Mouse (Mus musculus) A20 (cell line): ENCODE measurements around the gene Olfr459.

Experiments
- DNase-seq: peaks from one replicate; pipeline ENCODE4 v3.0.0-alpha.2; 2011; ENCODE audit warnings: low read depth, low spot score

Olfr459 gene

DNA sequence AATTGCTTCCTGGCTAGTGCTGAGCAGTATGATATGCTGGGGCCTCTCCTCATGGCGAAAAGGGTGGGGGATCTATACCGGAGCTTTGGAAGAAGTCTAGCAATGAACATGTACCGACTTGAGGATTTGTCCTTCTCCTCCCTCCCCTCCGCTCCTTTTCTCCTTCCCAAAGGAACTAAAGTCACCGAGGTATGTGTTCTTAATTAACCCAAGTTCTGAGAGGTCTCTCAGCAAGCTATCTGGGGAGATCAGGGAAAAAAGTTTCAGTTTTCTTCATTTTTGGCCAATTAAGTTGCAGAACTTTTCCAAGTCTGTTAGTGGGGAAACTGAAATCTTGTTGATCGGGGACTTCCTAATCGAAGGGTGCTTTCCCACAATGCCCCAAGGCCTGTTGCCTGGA, at the start of gene Olfr459:
TSS of gene Olfr459 (minus strand) at position 101 of the 400 bp plus-strand sequence.
- DNase-seq: no peak

DNA sequence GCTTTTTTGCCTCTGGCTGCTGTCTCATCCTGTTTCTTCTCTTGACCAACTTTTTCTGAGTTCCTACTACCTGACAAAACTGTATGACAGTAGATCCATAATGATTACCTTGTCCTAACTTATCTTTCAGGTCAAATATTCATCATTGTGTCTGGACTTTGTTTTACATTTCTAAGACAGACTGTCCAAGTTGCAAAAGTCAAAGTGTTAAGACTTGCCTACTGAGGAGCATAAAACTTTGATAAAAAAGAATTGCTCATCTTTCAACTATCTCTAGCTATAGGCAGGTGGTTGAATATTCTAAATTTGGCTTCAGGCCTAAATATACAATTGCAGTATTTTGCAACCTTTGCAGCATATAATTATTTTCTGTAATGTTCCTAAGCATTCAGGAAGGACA, 49.1 kb upstream of the Olfr459 start:
- no peak for DNase-seq

DNA sequence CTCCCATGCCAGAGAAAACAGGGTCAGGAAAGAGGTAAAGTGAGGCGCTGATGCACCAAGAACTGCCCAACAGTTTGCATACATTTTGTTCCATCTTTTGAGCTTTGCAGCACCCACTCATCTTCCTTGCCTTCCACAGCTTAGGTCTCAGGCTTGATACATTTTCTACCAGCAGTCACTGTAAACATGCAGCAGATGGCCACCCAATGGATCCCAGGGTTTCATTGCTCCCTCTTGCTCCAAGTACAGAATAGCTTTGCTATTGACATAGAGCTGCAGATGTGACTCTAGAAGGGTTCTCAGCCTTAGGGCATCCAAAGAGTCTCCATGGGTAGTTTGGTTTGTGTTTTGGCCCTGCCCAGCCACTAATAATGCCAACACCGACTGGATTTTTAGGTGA, 11.7 kb upstream of the Olfr459 start:
- DNase-seq: no peak

- DNase-seq: no peak
Measured at GRCm38 (mm10) chr6:41775721-41776120, 744 bp upstream of the Olfr459 start.

DNA sequence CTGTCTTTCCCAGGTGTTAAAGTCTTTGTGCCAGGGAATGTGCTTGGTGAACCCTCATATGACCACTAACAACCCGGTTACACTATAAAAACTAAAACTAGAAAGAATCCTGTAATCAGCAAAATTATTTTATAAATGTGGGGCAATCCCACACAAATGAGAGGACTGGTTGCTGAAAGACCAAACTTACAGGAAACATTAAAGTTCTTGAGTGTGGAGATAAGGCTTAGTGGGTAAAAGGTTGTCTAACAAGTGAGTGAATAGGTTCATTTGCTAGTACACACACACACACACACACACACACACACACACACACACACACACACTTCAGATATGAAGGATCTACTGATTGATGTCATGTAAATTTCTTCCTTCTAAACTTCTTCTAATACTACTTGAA, 5.1 kb downstream of the Olfr459 start:
- DNase-seq: no peak

GRCm38 (mm10) chr6:41764306-41764705, 10.7 kb downstream of the Olfr459 start:
- DNase-seq: no peak

- DNase-seq: no peak
Measured at GRCm38 (mm10) chr6:41762370-41762757, 12.6 kb downstream of the Olfr459 start.

DNA sequence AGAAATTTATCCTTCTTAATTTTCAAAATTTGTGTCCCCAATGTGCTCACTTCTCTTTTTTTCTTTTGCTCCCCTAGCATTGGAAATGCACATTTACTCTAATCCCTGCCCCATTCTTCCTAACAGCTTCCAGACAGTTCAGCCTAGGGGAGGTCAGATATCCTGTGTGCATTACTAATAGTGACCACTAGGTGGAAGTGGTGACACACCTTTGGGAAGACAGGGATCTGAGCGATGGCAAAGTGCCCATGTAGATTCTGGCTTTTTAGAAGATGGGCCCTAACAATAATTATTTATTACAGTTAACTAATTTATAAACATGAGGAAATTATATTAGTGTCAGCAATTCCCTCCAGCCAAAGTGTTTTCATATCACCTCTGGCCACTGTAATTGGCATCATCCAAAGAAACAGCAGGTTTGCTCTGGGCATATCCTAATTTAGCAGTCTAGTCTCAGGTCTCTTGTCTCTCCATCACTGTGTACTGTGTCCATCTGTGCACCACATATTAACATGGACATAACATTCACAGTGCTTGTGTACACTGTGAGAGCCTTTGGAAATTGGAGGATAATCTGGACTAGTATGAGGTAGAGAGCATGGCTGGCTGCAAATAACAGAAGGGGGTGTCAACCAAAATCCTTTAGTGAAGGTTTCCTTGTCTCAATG, 13.1 kb downstream of the Olfr459 start:
- DNase-seq: peak; percentile 9

GRCm38 (mm10) chr6:41759618-41760017, 15.4 kb downstream of the Olfr459 start:
- no peak for DNase-seq

GRCm38 (mm10) chr6:41758421-41758820, 16.6 kb downstream of the Olfr459 start:
- no peak for DNase-seq

DNA sequence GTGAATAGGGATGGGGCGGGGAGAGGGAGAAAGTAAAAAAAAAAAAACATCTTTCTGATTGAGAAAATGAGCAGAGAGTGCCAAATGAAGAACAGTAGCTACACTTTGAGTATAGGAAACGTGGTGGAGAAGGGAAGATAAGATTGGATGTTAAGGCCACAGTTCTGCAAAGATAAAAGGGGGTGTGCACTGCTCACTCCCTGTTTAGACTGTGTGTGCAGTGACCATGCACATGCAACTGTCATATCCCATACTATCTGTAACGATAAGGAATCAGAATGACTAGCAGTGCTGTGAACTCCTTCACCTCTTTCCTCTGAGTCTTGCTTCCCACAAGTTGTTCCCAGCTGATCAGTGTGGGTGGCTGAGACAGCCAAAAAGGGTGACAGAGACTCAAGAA, 17.8 kb downstream of the Olfr459 start:
- DNase-seq: no peak

DNA sequence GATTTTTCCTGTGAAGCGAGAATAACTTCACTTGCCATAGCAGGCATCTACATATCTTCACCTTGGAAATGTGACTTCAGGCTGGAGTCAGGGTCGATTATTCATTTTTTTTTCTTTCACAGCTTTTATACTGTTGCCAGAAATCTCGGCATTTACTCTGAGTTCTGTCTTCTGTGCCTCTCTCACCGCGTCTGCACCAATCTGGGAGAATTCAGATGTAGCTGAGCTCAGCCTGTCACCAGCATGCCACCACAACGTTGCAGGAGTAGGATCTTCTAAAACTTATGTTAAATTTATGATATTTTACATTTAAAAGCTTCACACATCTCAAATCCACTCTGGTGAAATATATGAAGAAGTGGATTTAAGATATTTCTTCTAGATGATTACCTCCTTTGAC, 20.4 kb downstream of the Olfr459 start:
- no peak for DNase-seq

DNA sequence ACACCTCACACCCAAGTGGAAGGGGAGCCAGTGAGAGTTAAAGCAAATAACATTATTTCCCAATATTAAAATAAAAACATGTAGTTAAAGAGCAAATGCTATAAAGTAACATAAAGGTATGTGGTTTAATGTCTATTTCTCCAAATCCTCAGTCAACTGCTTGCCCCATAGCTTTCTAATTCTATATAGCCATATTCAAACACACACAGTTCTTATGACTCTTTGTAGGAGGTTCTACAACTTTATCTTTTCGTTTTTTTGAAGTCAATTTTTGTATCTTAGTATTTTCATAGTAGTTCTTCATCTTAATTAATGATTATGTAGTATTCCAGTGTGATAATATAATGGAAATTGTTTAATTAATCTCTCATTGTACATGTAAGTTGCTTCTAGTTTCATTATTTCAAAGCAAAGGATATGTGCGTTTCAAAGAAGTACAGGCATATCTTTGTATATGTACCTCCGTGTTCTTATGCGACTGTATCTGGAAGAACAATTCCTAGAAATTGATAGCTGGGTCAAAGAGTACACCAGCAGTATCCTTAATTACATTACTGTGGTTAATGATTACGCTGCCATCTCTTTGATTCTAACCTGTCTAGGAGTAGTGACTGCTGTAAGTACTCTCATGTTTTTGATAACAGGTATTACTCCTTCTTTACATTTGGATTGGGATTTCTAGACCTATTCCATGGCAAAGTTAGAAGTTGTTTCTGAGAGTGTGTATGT, 30.1 kb downstream of the Olfr459 start:
- no peak for DNase-seq

DNA sequence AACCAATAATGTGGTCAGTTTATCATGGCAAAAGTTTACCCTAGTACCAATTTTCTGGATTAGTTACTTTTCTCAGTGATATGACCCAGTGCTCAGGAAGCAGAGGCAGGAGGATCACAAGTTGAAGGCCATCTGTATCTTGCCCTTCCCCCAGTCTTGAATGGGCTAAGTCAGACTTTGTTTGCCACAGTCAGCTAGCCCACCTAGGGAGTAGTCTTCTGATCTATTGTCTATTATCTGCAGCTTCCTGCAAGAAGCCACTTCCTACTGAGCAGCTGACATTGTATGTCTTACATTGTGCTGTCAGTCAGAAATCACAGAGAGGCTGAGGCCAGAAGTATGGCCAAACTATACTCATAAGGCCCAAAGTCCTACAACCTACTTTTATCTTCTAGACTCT, 33.9 kb downstream of the Olfr459 start:
- DNase-seq: no peak

- no peak for DNase-seq
Measured at GRCm38 (mm10) chr6:41734719-41735470, 40.1 kb downstream of the Olfr459 start.

DNA sequence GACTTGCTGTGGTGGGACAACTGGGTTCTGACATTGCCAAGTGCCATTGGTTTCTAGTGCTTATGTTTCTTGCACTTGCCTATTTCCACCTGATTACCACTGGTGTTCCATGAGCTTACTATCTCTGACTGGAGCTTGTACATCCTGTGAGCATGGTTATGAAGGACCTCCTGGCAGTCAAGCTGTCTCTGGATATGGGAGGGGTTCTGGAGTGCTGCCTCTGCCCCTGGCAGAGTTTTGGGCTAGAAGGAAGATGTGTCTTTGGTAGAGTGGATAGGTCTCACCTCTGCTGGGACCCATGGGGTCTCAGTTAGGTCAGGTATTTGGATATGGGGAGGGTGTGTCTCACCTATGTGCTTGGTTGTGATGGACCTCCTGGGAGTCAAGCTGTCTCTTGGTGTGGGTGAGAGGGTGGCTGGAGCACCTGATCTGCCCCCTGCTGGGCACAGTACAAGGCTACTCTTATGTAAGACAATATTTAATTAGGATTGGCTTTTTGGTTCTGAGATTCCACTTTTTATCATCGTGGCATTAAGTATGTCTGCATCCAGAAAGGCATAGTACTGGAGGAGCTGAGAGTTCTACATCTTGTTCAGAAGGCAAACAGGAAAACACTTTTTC, 46.9 kb downstream of the Olfr459 start:
- no peak for DNase-seq

DNA sequence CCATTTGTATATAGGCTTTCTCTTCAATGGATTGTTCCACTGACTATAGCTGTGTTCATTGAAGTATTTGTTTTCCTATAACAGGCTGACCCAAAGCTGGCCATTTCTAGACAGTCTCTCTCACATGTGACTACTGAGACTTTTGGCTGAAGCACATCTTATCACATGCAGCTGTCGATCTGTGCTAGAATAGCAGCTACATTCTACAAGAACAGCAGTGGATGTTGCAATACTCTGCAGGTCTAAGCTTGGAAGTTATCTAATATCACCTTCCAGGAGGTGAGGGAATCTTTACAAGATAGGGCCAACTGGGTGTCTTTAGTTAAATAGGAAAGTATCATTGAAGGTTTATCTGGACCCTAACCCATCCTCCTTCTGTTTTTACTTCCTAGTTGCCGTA, 53.5 kb downstream of the Olfr459 start:
- no peak for DNase-seq
